Mouse (Mus musculus) intestine, embryonic 14.5 days (tissue): ENCODE data around the gene Ak7. TPM values are rescaled to one million over a fixed set of nuclear protein-coding genes. Genes with fewer than 3 reads are reported as not detected.

Source experiments
- ATAC-seq: fragments of 200-750 bp; cut with Nextera tagmentation; replicated peaks from 2 replicates; pipeline ENCODE4 v1.8.0; 2017; ENCODE audit warnings: low read depth, moderate number of reproducible peaks, moderate TSS enrichment, moderate library complexity; ENCODE audit not compliant: low FRiP score, low TSS enrichment
- DNase-seq: peaks from one replicate; pipeline ENCODE4 v3.0.0-alpha.2; 2018; ENCODE audit warnings: low spot score
- H3K27ac ChIP-seq: fragments of 300-500 bp; sonication (generic); 2 replicates; pipeline ENCODE4 v1.5.1; 2014; ENCODE audit warnings: low read depth, mild to moderate bottlenecking, control low read depth
- H3K27me3 ChIP-seq: fragments of 300-500 bp; sonication (generic); replicated peaks from 2 replicates; pipeline ENCODE4 v1.6.1; 2014; ENCODE audit warnings: low read length, control low read depth; ENCODE audit not compliant: control insufficient read depth, insufficient read depth
- H3K36me3 ChIP-seq: fragments of 300-500 bp; sonication (generic); 2 replicates; pipeline ENCODE4 v1.6.1; 2014; ENCODE audit warnings: low read length, control low read depth; ENCODE audit not compliant: control insufficient read depth, insufficient read depth
- H3K4me1 ChIP-seq: fragments of 300-500 bp; sonication (generic); replicated peaks from 2 replicates; pipeline ENCODE4 v1.6.1; 2014; ENCODE audit warnings: low read length, control low read depth, mixed read lengths; ENCODE audit not compliant: control insufficient read depth, insufficient read depth
- H3K4me2 ChIP-seq: fragments of 300-500 bp; sonication (generic); 2 replicates; pipeline ENCODE4 v1.6.1; 2014; ENCODE audit warnings: low read length
- H3K4me3 ChIP-seq: fragments of 300-500 bp; sonication (generic); 2 replicates; pipeline ENCODE4 v1.5.1; 2014; ENCODE audit warnings: low read depth, low read length, control low read depth, mixed read lengths
- H3K9ac ChIP-seq: fragments of 300-500 bp; sonication (generic); 2 replicates; pipeline ENCODE4 v1.6.1; 2014; ENCODE audit warnings: mild to moderate bottlenecking, low read length
- H3K9me3 ChIP-seq: fragments of 300-500 bp; sonication (generic); 2 replicates; pipeline ENCODE4 v1.6.1; 2016; ENCODE audit warnings: low read length, control low read depth; ENCODE audit not compliant: control insufficient read depth
- WGBS: fragments of 180-500 bp; shearing (Covaris S2); extraction: QIAGEN DNeasy Blood & Tissue Kit; methylation state at CpG from one replicate; pipeline ENCODE4 v1.1.7; 2014; 5-methylcytosine and 5-hydroxymethylcytosine counted together
- polyA plus RNA-seq: library from polyadenylated mRNA; unstranded; fragments of >200 nt; fragmentation: Nextera tagmentation; extraction: Ambion mirVana; gene quantifications from 2 replicates; pipeline ENCODE4 v1.2.1, GENCODE M21; 2014

Gene Ak7
- polyA plus RNA-seq, 1 experiment from 2014 or later, result 0.37 TPM

- no peak overlapping the region for H3K4me3 ChIP-seq
- WGBS, result 77% methylated on average over 4 of the region's 4 CpGs
- H3K9me3 ChIP-seq, result no peaks in the 10 kb centered on the region
- H3K4me2 ChIP-seq, result no peak overlapping the region
- H3K27me3 ChIP-seq, result no peaks in the 10 kb centered on the region
- H3K9ac ChIP-seq, result no peak overlapping the region
- no peak for ATAC-seq
- H3K4me1 ChIP-seq, result peaks cover 11% of the 10 kb centered on the region
- H3K27ac ChIP-seq, result no peak overlapping the region
- no peak for DNase-seq
- peaks cover 17% of the 10 kb centered on the region; the same call in 1 of the 2 replicates for H3K36me3 ChIP-seq
Measured at GRCm38 (mm10) chr12:105688546-105688945, 17.2 kb upstream of the Ak7 start.

GRCm38 (mm10) chr12:105689435-105689834 lies 16.3 kb upstream of the Ak7 start:
- Histone ChIP-seq H3K9me3 (no peaks in the 10 kb centered on the region), H3K27me3 (no peaks in the 10 kb centered on the region), H3K4me1 (peaks cover 8% of the 10 kb centered on the region), H3K9ac (no peak overlapping the region), H3K4me2 (no peak overlapping the region), H3K4me3 (no peak overlapping the region), H3K27ac (no peak overlapping the region), H3K36me3 (peaks cover 17% of the 10 kb centered on the region; the same call in 1 of the 2 replicates)
- DNase-seq (no peak), ATAC-seq (no peak)
- WGBS, result 93% methylated on average over 13 of the region's 13 CpGs

GRCm38 (mm10) chr12:105694021-105694420 lies 11.8 kb upstream of the Ak7 start:
- Histone ChIP-seq H3K4me1 (no peaks in the 10 kb centered on the region), H3K36me3 (peaks cover 20% of the 10 kb centered on the region; the same call in 1 of the 2 replicates), H3K4me2 (no peak overlapping the region), H3K4me3 (no peak overlapping the region), H3K27ac (no peak overlapping the region), H3K27me3 (no peaks in the 10 kb centered on the region), H3K9me3 (no peaks in the 10 kb centered on the region), H3K9ac (no peak overlapping the region)
- DNase-seq (no peak), ATAC-seq (no peak)
- 95% methylated on average over 2 of the region's 2 CpGs for WGBS

GRCm38 (mm10) chr12:105695848-105696247 lies 9.9 kb upstream of the Ak7 start:
- Histone ChIP-seq H3K27me3 (no peaks in the 10 kb centered on the region), H3K27ac (no peak overlapping the region), H3K36me3 (peaks cover 18% of the 10 kb centered on the region), H3K4me1 (no peaks in the 10 kb centered on the region), H3K9me3 (no peaks in the 10 kb centered on the region), H3K9ac (no peak overlapping the region), H3K4me3 (no peak overlapping the region), H3K4me2 (no peak overlapping the region)
- 83% methylated on average over 7 of the region's 7 CpGs for WGBS
- ATAC-seq (no peak), DNase-seq (no peak)

GRCm38 (mm10) chr12:105697104-105697780 lies 8.5 kb upstream of the Ak7 start:
- H3K4me2 ChIP-seq, result no peak overlapping the region
- ATAC-seq, result no peak
- no peaks in the 10 kb centered on the region for H3K27me3 ChIP-seq
- no peak for DNase-seq
- no peak overlapping the region for H3K9ac ChIP-seq
- no peak overlapping the region for H3K4me3 ChIP-seq
- peaks cover 31% of the 10 kb centered on the region for H3K36me3 ChIP-seq
- 88% methylated on average over 8 of the region's 8 CpGs for WGBS
- no peaks in the 10 kb centered on the region for H3K9me3 ChIP-seq
- H3K27ac ChIP-seq, result no peak overlapping the region
- no peaks in the 10 kb centered on the region for H3K4me1 ChIP-seq

GRCm38 (mm10) chr12:105700433-105700832 lies 5.3 kb upstream of the Ak7 start:
- 95% methylated on average over 12 of the region's 12 CpGs for WGBS

GRCm38 (mm10) chr12:105718616-105719015 lies 12.8 kb downstream of the Ak7 start:
- Histone ChIP-seq H3K36me3 (no peaks in the 10 kb centered on the region), H3K4me1 (no peaks in the 10 kb centered on the region), H3K27me3 (no peaks in the 10 kb centered on the region), H3K4me3 (no peak overlapping the region), H3K4me2 (0 out of 2 replicates have a peak overlapping the region, but pooled peaks have one; percentile 1), H3K9ac (no peak overlapping the region), H3K27ac (no peak overlapping the region), H3K9me3 (no peaks in the 10 kb centered on the region)
- WGBS, result 57% methylated on average over 17 of the region's 17 CpGs
- DNase-seq, result no peak
- no peak for ATAC-seq

More at GRCm38 (mm10) chr12:105700433-105700832, 5.3 kb upstream of the Ak7 start:
- H3K9ac ChIP-seq, result no peak overlapping the region
- H3K4me1 ChIP-seq, result no peaks in the 10 kb centered on the region
- no peaks in the 10 kb centered on the region for H3K27me3 ChIP-seq
- H3K4me3 ChIP-seq, result no peak overlapping the region
- DNase-seq (no peak), ATAC-seq (no peak)
- H3K27ac ChIP-seq, result no peak overlapping the region
- H3K36me3 ChIP-seq, result peaks cover 27% of the 10 kb centered on the region
- H3K9me3 ChIP-seq, result no peaks in the 10 kb centered on the region
- H3K4me2 ChIP-seq, result no peak overlapping the region

- no peaks in the 10 kb centered on the region for H3K9me3 ChIP-seq
- WGBS, result 79% methylated on average over 3 of the region's 3 CpGs
- no peak overlapping the region for H3K4me2 ChIP-seq
- DNase-seq, result no peak
- ATAC-seq, result no peak
- H3K4me3 ChIP-seq, result no peak overlapping the region
- H3K36me3 ChIP-seq, result no peaks in the 10 kb centered on the region
- no peaks in the 10 kb centered on the region for H3K27me3 ChIP-seq
- H3K4me1 ChIP-seq, result no peaks in the 10 kb centered on the region
- no peak overlapping the region for H3K27ac ChIP-seq
- H3K9ac ChIP-seq, result no peak overlapping the region
Measured at GRCm38 (mm10) chr12:105720196-105720595, 14.4 kb downstream of the Ak7 start.
